Mouse (Mus musculus) liver, postnatal 0 days (tissue): ENCODE measurements at regions not wholly inside any gene's neighbourhood (a gene's known extent, or its start where the extent isn't known, plus 50 kb on each side); places are given as distances from the start of the nearest gene placed in this dataset.

Experiments
- CTCF ChIP-seq: sonication (generic); IDR thresholded peaks from 2 replicates; pipeline ENCODE4 v1.5.1; 2016; ENCODE audit warnings: antibody characterized with exemption, low read depth
- EP300 ChIP-seq: IDR thresholded peaks from 2 replicates; pipeline ENCODE4 v1.6.1; 2016; ENCODE audit warnings: antibody characterized with exemption, low read depth, mild to moderate bottlenecking

DNA sequence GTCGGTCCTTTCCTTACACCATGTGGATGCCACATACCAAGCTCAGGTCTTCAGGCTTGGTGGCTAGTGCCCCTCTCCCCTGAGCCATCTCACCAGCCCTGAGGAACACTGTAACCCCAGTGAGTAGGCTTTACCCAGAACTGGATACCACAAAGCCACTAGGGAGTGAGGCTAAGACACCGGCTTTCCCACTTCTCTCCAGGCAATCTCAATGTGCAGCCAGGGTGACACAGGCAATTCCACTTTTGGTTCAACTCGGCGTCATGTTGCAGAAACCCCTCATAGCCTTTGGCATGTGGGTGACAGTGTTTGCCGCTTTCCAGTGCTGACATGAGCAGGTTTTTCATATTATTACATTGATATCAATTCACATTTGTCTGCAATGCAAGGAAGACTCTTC is 164.6 kb upstream of the Gcfc2 start:
- TF ChIP-seq CTCF (no peak), EP300 (no peak)
